Mouse (Mus musculus) liver, adult 2 months (tissue): ENCODE measurements around the gene Tnfsf12.

Source experiments
- CTCF ChIP-seq: fragments of 200-500 bp; IDR thresholded peaks from 2 replicates; pipeline ENCODE4 v1.5.1; 2011; ENCODE audit warnings: low read depth, low read length, control low read depth
- POLR2A ChIP-seq: fragments of 200-500 bp; IDR thresholded peaks from 2 replicates; pipeline ENCODE4 v1.6.1; 2011; ENCODE audit warnings: low read length, control low read depth; ENCODE audit not compliant: insufficient read depth; ENCODE audit errors: extremely low read depth

DNA sequence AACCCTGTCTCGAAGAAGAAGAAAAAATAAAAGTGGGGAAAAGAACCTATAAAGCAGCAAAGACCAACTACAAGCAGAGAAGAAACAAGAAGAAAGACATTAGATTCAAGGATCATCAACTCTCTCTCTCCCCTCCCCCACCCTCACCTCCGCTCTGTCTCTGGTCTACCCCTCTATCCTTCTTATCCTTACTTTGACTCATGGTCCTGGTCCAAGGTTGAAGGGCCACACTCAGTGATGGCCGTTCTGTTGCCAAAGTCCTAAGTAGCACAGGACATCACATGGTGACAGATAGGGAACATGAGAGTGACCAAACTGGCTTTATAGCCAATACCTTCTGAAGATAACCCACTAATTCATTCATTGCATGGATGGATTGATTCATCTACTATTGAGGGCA is 1.7 kb upstream of the Tnfsf12 start:
- TF ChIP-seq CTCF, result no peak
- TF ChIP-seq POLR2A, result no peak
